Mouse (Mus musculus): ENCODE data around the gene Cfp.

Gene Cfp

GRCm38 (mm10) chrX:20931364-20931763 is at the start of gene Cfp:
Cfp (minus strand) TSS chrX:20931555.
- no peak for DNase-seq (ENCODE audit: extremely low read depth, low read depth, low spot score)

GRCm38 (mm10) chrX:20980901-20981300 is 49.5 kb upstream of the Cfp start:
- no peak for DNase-seq (ENCODE audit: extremely low read depth, low read depth, low spot score)

GRCm38 (mm10) chrX:20961477-20962378 is 30.4 kb upstream of the Cfp start, which contains the start of gene Uxt:
Uxt (minus strand) TSS chrX:20962017.
- DNase-seq (ENCODE audit: extremely low read depth, low read depth, low spot score) = no peak

- no peak for DNase-seq (ENCODE audit: extremely low read depth, low read depth, low spot score)
Observed at GRCm38 (mm10) chrX:20950191-20950880, 19.0 kb upstream of the Cfp start, which contains the start of gene Elk1. Elk1 (minus strand) TSS chrX:20950608.

- no peak for DNase-seq (ENCODE audit: extremely low read depth, low read depth, low spot score)
Observed at GRCm38 (mm10) chrX:20946055-20946454, 14.7 kb upstream of the Cfp start.

GRCm38 (mm10) chrX:20931963-20932362 is 608 bp upstream of the Cfp start:
- DNase-seq (ENCODE audit: extremely low read depth, low read depth, low spot score) = no peak

- no peak for DNase-seq (ENCODE audit: extremely low read depth, low read depth, low spot score)
Observed at GRCm38 (mm10) chrX:20929859-20930258, 1.5 kb downstream of the Cfp start.

GRCm38 (mm10) chrX:20924976-20925375 is 6.4 kb downstream of the Cfp start:
- DNase-seq (ENCODE audit: extremely low read depth, low read depth, low spot score) = no peak

- DNase-seq (ENCODE audit: extremely low read depth, low read depth, low spot score) = no peak
Observed at GRCm38 (mm10) chrX:20923506-20923905, 7.8 kb downstream of the Cfp start.

- DNase-seq (ENCODE audit: extremely low read depth, low read depth, low spot score) = no peak
Observed at GRCm38 (mm10) chrX:20921366-20921765, 10.0 kb downstream of the Cfp start.

GRCm38 (mm10) chrX:20920844-20921364 is 10.5 kb downstream of the Cfp start, which contains the start of gene Syn1:
Syn1 (minus strand) TSS chrX:20921004.
- no peak for DNase-seq (ENCODE audit: extremely low read depth, low read depth, low spot score)

GRCm38 (mm10) chrX:20920249-20920843 is 11.0 kb downstream of the Cfp start:
- no peak for DNase-seq (ENCODE audit: extremely low read depth, low read depth, low spot score)

GRCm38 (mm10) chrX:20915075-20915474 is 16.3 kb downstream of the Cfp start:
- no peak for DNase-seq (ENCODE audit: extremely low read depth, low read depth, low spot score)

- DNase-seq (ENCODE audit: extremely low read depth, low read depth, low spot score) = no peak
Observed at GRCm38 (mm10) chrX:20913726-20914125, 17.6 kb downstream of the Cfp start.

- DNase-seq (ENCODE audit: extremely low read depth, low read depth, low spot score) = no peak
Observed at GRCm38 (mm10) chrX:20910074-20910473, 21.3 kb downstream of the Cfp start.

Data from fat pad, adult 2 months (tissue).